Mouse (Mus musculus): ENCODE data around the gene Ms4a6c.
"Not testable (repeated sequence)": the region's sequence is repeated elsewhere in the genome, so short reads cannot be mapped to it uniquely, and the experiment has no call there.

The Ms4a6c gene

GRCm38 (mm10) chr19:11469215-11469614, at the start of gene Ms4a6c:
TSS of gene Ms4a6c (plus strand) at chr19:11469366.
- DNase-seq: not testable (repeated sequence)

- not testable (repeated sequence) for DNase-seq
Observed at GRCm38 (mm10) chr19:11431209-11431608, 38.0 kb upstream of the Ms4a6c start.

GRCm38 (mm10) chr19:11435058-11435834, 33.9 kb upstream of the Ms4a6c start:
- no peak for DNase-seq

GRCm38 (mm10) chr19:11443338-11443737, 25.8 kb upstream of the Ms4a6c start, which contains the start of gene Ms4a4b:
TSS of gene Ms4a4b (plus strand) at chr19:11443553.
- DNase-seq: no peak

GRCm38 (mm10) chr19:11443964-11444363, 25.2 kb upstream of the Ms4a6c start:
- no peak for DNase-seq

GRCm38 (mm10) chr19:11447238-11447637, 21.9 kb upstream of the Ms4a6c start:
- DNase-seq: no peak

- DNase-seq: not testable (repeated sequence)
Observed at GRCm38 (mm10) chr19:11459041-11459440, 10.1 kb upstream of the Ms4a6c start.

GRCm38 (mm10) chr19:11464795-11465194, 4.4 kb upstream of the Ms4a6c start:
- DNase-seq: not testable (repeated sequence)

- no peak for DNase-seq
Observed at GRCm38 (mm10) chr19:11466471-11466870, 2.7 kb upstream of the Ms4a6c start.

- DNase-seq: not testable (repeated sequence)
Observed at GRCm38 (mm10) chr19:11468361-11468760, 805 bp upstream of the Ms4a6c start.

- DNase-seq: no peak
Observed at GRCm38 (mm10) chr19:11479714-11480113, 10.5 kb downstream of the Ms4a6c start.

- DNase-seq: no peak
Observed at GRCm38 (mm10) chr19:11482684-11483083, 13.5 kb downstream of the Ms4a6c start.

GRCm38 (mm10) chr19:11483941-11484340, 14.8 kb downstream of the Ms4a6c start:
- DNase-seq: no peak

- no peak for DNase-seq
Observed at GRCm38 (mm10) chr19:11484388-11484787, 15.2 kb downstream of the Ms4a6c start.

- no peak for DNase-seq
Observed at GRCm38 (mm10) chr19:11485266-11485665, 16.1 kb downstream of the Ms4a6c start.

- DNase-seq: no peak
Observed at GRCm38 (mm10) chr19:11485746-11486145, 16.6 kb downstream of the Ms4a6c start, which contains the start of gene Gm8369. TSS of gene Gm8369 (plus strand) at chr19:11485938.

GRCm38 (mm10) chr19:11486599-11486998, 17.4 kb downstream of the Ms4a6c start:
- DNase-seq: no peak

- DNase-seq: no peak
Observed at GRCm38 (mm10) chr19:11491406-11492189, 22.4 kb downstream of the Ms4a6c start.

GRCm38 (mm10) chr19:11492671-11493070, 23.5 kb downstream of the Ms4a6c start:
- DNase-seq: no peak

- DNase-seq: no peak
Observed at GRCm38 (mm10) chr19:11494519-11494918, 25.4 kb downstream of the Ms4a6c start.

- no peak for DNase-seq
Observed at GRCm38 (mm10) chr19:11496361-11496760, 27.2 kb downstream of the Ms4a6c start.

GRCm38 (mm10) chr19:11497300-11497699, 28.1 kb downstream of the Ms4a6c start:
- DNase-seq: not testable (repeated sequence)

GRCm38 (mm10) chr19:11500796-11501195, 31.6 kb downstream of the Ms4a6c start:
- no peak for DNase-seq

- DNase-seq: no peak
Observed at GRCm38 (mm10) chr19:11501326-11501725, 32.2 kb downstream of the Ms4a6c start.

Data from thymus, adult 18-20 months (tissue).